Mouse (Mus musculus): ENCODE results near the gene Txk. TPM values are rescaled to one million over a fixed set of nuclear protein-coding genes. Genes with fewer than 3 reads are reported as not detected.

The Txk gene
- polyA plus RNA-seq, 1 experiment from 2014 or later = not detected

DNA sequence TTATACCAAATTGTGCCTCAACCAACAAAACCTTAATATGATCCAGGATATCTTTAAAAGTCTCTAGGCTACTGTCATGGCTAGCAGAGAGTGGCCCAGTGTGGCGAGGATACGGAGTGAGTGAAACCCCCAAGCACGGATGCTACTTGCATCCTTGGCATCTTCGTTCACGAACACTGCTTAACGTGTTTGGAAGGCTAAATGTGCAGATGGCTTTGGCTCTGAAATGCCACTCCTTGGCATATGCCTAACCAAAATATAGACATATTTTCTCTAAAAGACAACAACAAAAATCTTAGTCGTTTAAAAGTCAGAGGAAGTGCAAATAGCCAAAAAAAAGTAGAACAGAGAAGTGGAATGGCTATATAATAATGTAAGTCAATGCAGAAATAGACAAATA, 63.0 kb downstream of the Txk start:
- H3K36me3 ChIP-seq = no peaks in the 10 kb centered on the region
- H3K9me3 ChIP-seq = no peaks in the 10 kb centered on the region
- no peak overlapping the region for H3K4me2 ChIP-seq
- no peaks in the 10 kb centered on the region for H3K4me1 ChIP-seq (replicated peaks)
- H3K4me3 ChIP-seq (replicated peaks) = no peak overlapping the region
- ATAC-seq (ENCODE audit: insufficient number of reproducible peaks, insufficient read depth, low FRiP score, low TSS enrichment, low read depth) = no peak
- H3K27ac ChIP-seq = no peak overlapping the region
- no peak overlapping the region for H3K9ac ChIP-seq (replicated peaks)
- WGBS = 90% methylated on average over 7 of the region's 7 CpGs
- no peaks in the 10 kb centered on the region for H3K27me3 ChIP-seq

- H3K9me3 ChIP-seq = 0 out of 2 replicates have a peak, but pooled peaks cover 6% of the 10 kb centered on the region
- H3K4me1 ChIP-seq (replicated peaks) = no peaks in the 10 kb centered on the region
- no peak overlapping the region for H3K4me3 ChIP-seq (replicated peaks)
- no peak overlapping the region for H3K27ac ChIP-seq
- no peak overlapping the region for H3K4me2 ChIP-seq
- ATAC-seq (ENCODE audit: insufficient number of reproducible peaks, insufficient read depth, low FRiP score, low TSS enrichment, low read depth) = no peak
- no peaks in the 10 kb centered on the region for H3K36me3 ChIP-seq
- 71% methylated on average over 6 of the region's 6 CpGs for WGBS
- H3K9ac ChIP-seq (replicated peaks) = no peak overlapping the region
- H3K27me3 ChIP-seq = no peaks in the 10 kb centered on the region
These were observed 71.1 kb downstream of the Txk start for GRCm38 (mm10) chr5:72681451-72681850.

GRCm38 (mm10) chr5:72674994-72675542, 77.5 kb downstream of the Txk start:
- no peak overlapping the region for H3K4me2 ChIP-seq
- no peaks in the 10 kb centered on the region for H3K27me3 ChIP-seq
- no peaks in the 10 kb centered on the region for H3K36me3 ChIP-seq
- H3K9me3 ChIP-seq = no peaks in the 10 kb centered on the region
- H3K9ac ChIP-seq (replicated peaks) = no peak overlapping the region
- no peaks in the 10 kb centered on the region for H3K4me1 ChIP-seq (replicated peaks)
- no peak for ATAC-seq (ENCODE audit: insufficient number of reproducible peaks, insufficient read depth, low FRiP score, low TSS enrichment, low read depth)
- no peak overlapping the region for H3K27ac ChIP-seq
- H3K4me3 ChIP-seq (replicated peaks) = no peak overlapping the region
- 80% methylated on average over 9 of the region's 9 CpGs for WGBS

DNA sequence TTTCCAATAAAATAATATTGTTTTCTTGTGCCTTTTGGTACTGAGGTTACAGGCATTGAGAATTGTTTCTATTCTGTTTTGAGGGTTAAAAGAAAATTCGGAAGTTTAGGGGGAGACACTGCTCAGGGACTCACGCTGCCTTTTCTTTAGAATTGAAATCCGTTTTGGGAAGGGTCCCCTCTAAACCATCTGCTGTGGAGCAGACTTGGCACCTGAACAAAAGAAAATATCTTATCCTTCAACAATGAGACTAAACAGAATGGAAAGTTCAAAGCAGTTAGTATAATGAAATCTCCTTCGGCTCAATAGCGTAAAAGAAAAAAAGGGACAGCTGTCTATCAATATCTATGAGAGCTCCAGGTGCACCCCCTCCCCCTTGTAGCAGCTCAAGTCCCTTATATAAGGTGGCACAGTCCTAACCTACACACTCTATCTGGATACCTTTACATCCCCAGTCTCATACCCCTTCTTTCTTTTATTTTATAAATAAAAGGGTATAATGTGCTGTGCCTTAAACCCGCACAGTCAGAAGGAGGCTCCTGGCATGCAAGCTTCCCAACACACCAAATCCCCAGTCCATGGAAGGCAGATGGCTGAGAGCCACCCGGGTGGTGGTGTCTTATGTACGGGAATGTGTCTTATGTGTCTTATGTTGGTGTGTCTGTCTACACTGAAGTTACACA, 81.4 kb downstream of the Txk start:
- ATAC-seq (ENCODE audit: insufficient number of reproducible peaks, insufficient read depth, low FRiP score, low TSS enrichment, low read depth) = no peak
- 77% methylated on average over 8 of the region's 8 CpGs for WGBS

GRCm38 (mm10) chr5:72668351-72668750, 84.2 kb downstream of the Txk start:
- no peaks in the 10 kb centered on the region for H3K27me3 ChIP-seq
- 84% methylated on average over 9 of the region's 9 CpGs for WGBS
- H3K9me3 ChIP-seq = no peaks in the 10 kb centered on the region
- ATAC-seq (ENCODE audit: insufficient number of reproducible peaks, insufficient read depth, low FRiP score, low TSS enrichment, low read depth) = no peak
- no peak overlapping the region for H3K4me3 ChIP-seq (replicated peaks)
- H3K27ac ChIP-seq = no peak overlapping the region
- no peaks in the 10 kb centered on the region for H3K36me3 ChIP-seq
- no peak overlapping the region for H3K4me2 ChIP-seq
- no peaks in the 10 kb centered on the region for H3K4me1 ChIP-seq (replicated peaks)
- no peak overlapping the region for H3K9ac ChIP-seq (replicated peaks)

More for the DNA sequence above, 81.4 kb downstream of the Txk start:
- H3K9ac ChIP-seq (replicated peaks) = no peak overlapping the region
- no peak overlapping the region for H3K4me2 ChIP-seq
- H3K36me3 ChIP-seq = no peaks in the 10 kb centered on the region
- H3K4me1 ChIP-seq (replicated peaks) = no peaks in the 10 kb centered on the region
- H3K27ac ChIP-seq = no peak overlapping the region
- H3K27me3 ChIP-seq = no peaks in the 10 kb centered on the region
- no peaks in the 10 kb centered on the region for H3K9me3 ChIP-seq
- no peak overlapping the region for H3K4me3 ChIP-seq (replicated peaks)

GRCm38 (mm10) chr5:72666428-72666827, 86.1 kb downstream of the Txk start:
- no peak overlapping the region for H3K4me3 ChIP-seq (replicated peaks)
- no peaks in the 10 kb centered on the region for H3K4me1 ChIP-seq (replicated peaks)
- WGBS = 81% methylated on average over 7 of the region's 7 CpGs
- no peaks in the 10 kb centered on the region for H3K9me3 ChIP-seq
- H3K9ac ChIP-seq (replicated peaks) = no peak overlapping the region
- no peaks in the 10 kb centered on the region for H3K36me3 ChIP-seq
- ATAC-seq (ENCODE audit: insufficient number of reproducible peaks, insufficient read depth, low FRiP score, low TSS enrichment, low read depth) = no peak
- no peak overlapping the region for H3K4me2 ChIP-seq
- no peaks in the 10 kb centered on the region for H3K27me3 ChIP-seq
- H3K27ac ChIP-seq = no peak overlapping the region

GRCm38 (mm10) chr5:72665281-72665680, 87.3 kb downstream of the Txk start:
- 23% methylated on average over 5 of the region's 5 CpGs for WGBS
- no peaks in the 10 kb centered on the region for H3K36me3 ChIP-seq
- H3K27ac ChIP-seq = no peak overlapping the region
- no peak overlapping the region for H3K9ac ChIP-seq (replicated peaks)
- H3K4me1 ChIP-seq (replicated peaks) = no peaks in the 10 kb centered on the region
- no peaks in the 10 kb centered on the region for H3K9me3 ChIP-seq
- H3K4me3 ChIP-seq (replicated peaks) = no peak overlapping the region
- ATAC-seq (ENCODE audit: insufficient number of reproducible peaks, insufficient read depth, low FRiP score, low TSS enrichment, low read depth) = no peak
- H3K4me2 ChIP-seq = no peak overlapping the region
- H3K27me3 ChIP-seq = no peaks in the 10 kb centered on the region

GRCm38 (mm10) chr5:72664854-72665253, 87.7 kb downstream of the Txk start:
- H3K4me2 ChIP-seq = no peak overlapping the region
- no peak overlapping the region for H3K27ac ChIP-seq
- no peaks in the 10 kb centered on the region for H3K4me1 ChIP-seq (replicated peaks)
- no peaks in the 10 kb centered on the region for H3K27me3 ChIP-seq
- no peak overlapping the region for H3K4me3 ChIP-seq (replicated peaks)
- H3K9me3 ChIP-seq = no peaks in the 10 kb centered on the region
- no peaks in the 10 kb centered on the region for H3K36me3 ChIP-seq
- ATAC-seq (ENCODE audit: insufficient number of reproducible peaks, insufficient read depth, low FRiP score, low TSS enrichment, low read depth) = no peak
- WGBS = 56% methylated on average over 3 of the region's 3 CpGs
- no peak overlapping the region for H3K9ac ChIP-seq (replicated peaks)

GRCm38 (mm10) chr5:72664126-72664525, 88.5 kb downstream of the Txk start:
- no peak overlapping the region for H3K9ac ChIP-seq (replicated peaks)
- ATAC-seq (ENCODE audit: insufficient number of reproducible peaks, insufficient read depth, low FRiP score, low TSS enrichment, low read depth) = no peak
- no peaks in the 10 kb centered on the region for H3K27me3 ChIP-seq

DNA sequence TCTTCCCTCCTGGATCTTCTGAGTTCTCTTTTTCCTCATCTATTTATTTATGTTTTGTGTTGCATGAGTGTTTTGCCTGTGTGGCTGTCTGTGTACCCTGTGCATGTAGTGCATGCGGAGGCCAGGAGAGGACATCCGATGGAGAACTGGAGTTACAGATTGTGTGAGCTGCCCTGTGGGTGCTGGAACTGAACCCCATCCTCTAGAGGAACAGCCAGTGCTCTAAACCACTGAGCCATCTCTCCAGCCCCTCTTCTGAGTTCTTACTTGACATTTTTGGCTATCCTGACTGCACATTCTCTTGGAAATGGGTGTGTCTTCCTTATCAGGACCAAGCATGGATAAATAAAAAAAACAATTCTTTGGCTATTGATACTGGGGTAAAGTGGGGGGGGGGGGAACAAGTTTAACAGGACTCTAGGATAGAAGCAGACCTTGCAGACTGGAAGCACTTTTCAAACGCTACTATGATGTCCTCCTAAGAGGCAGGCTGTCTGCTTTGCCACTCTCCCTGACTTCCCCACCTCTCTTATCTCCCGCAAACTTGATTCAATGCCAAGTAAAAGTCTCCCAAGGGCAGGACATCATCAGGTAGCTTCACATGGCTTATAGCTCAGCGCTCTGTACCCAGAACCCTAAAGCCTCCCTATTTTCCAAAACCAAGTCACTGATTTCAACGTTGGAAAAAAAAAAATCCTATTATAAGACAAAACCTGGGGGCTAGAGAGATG, 91.4 kb downstream of the Txk start:
- Histone ChIP-seq H3K4me3 (replicated peaks) (no peak overlapping the region), H3K4me1 (replicated peaks) (peaks cover 7% of the 10 kb centered on the region), H3K9me3 (no peaks in the 10 kb centered on the region), H3K4me2 (no peak overlapping the region), H3K9ac (replicated peaks) (no peak overlapping the region), H3K27me3 (no peaks in the 10 kb centered on the region), H3K27ac (no peak overlapping the region), H3K36me3 (no peaks in the 10 kb centered on the region)
- no peak for ATAC-seq (ENCODE audit: insufficient number of reproducible peaks, insufficient read depth, low FRiP score, low TSS enrichment, low read depth)
- WGBS = 88% methylated on average over 6 of the region's 6 CpGs

More at GRCm38 (mm10) chr5:72664126-72664525, 88.5 kb downstream of the Txk start:
- no peaks in the 10 kb centered on the region for H3K4me1 ChIP-seq (replicated peaks)
- H3K9me3 ChIP-seq = no peaks in the 10 kb centered on the region
- WGBS = 94% methylated on average over 5 of the region's 5 CpGs
- no peak overlapping the region for H3K4me2 ChIP-seq
- no peaks in the 10 kb centered on the region for H3K36me3 ChIP-seq
- H3K27ac ChIP-seq = no peak overlapping the region
- no peak overlapping the region for H3K4me3 ChIP-seq (replicated peaks)

GRCm38 (mm10) chr5:72658375-72658774, 94.2 kb downstream of the Txk start:
- Histone ChIP-seq H3K27me3 (no peaks in the 10 kb centered on the region), H3K4me1 (replicated peaks) (peaks cover 14% of the 10 kb centered on the region), H3K9ac (replicated peaks) (no peak overlapping the region), H3K4me3 (replicated peaks) (no peak overlapping the region), H3K9me3 (no peaks in the 10 kb centered on the region), H3K4me2 (no peak overlapping the region), H3K36me3 (no peaks in the 10 kb centered on the region), H3K27ac (no peak overlapping the region)
- WGBS = 86% methylated on average over 13 of the region's 13 CpGs
- no peak for ATAC-seq (ENCODE audit: insufficient number of reproducible peaks, insufficient read depth, low FRiP score, low TSS enrichment, low read depth)

All from limb, embryonic 12.5 days (tissue).